20 mouse cellular contexts compared by ENCODE assay signal in genomic region chr12:70251210-70251884, GRCm38 (mm10). TPM values are rescaled to one million over a fixed set of nuclear protein-coding genes. Genes with fewer than 3 reads are reported as not detected.
DNase-seq lines count a peak whose midpoint lies in the region; ATAC-seq and TF ChIP-seq lines count a peak whose summit lies in the region.
"Had no signal": no experiment of that assay in that cellular context is flagged by ENCODE, and none has a peak within 500 bp of the region (broad histone marks: within the 10 kb centered on the region; RNA-seq: fewer than 3 reads in every experiment).

No protein-coding gene starts in this region.

- no peak overlapping the region for H3K4me3 ChIP-seq in liver, postnatal 0 days (ENCODE audit: low read depth, low read length)
- H3K4me3 ChIP-seq in heart, embryonic 11.5 days (ENCODE audit: low read depth, low read length): no peak overlapping the region
- H3K4me3 ChIP-seq: embryonic facial prominence, embryonic 12.5 days; heart, embryonic 12.5 days; lung, embryonic 15.5 days; midbrain, embryonic 12.5 days; neural tube, embryonic 12.5 days had no signal

- 52% methylated on average over 15 of the region's 15 CpGs for WGBS in liver, postnatal 0 days (ENCODE audit: insufficient replicate concordance)
- WGBS in heart, embryonic 11.5 days (ENCODE audit: insufficient replicate concordance): 72% methylated on average over 15 of the region's 15 CpGs

- H3K4me2 ChIP-seq in liver, postnatal 0 days (ENCODE audit: low read depth, low read length): peak overlapping the region; percentile 20; the same call in 1 of the 2 replicates
- H3K4me2 ChIP-seq in heart, embryonic 11.5 days: no peak overlapping the region
- H3K4me2 ChIP-seq: embryonic facial prominence, embryonic 12.5 days; heart, embryonic 12.5 days; lung, embryonic 15.5 days; midbrain, embryonic 12.5 days; neural tube, embryonic 12.5 days had no signal

- H3K9ac ChIP-seq in liver, postnatal 0 days (replicated peaks): no peak overlapping the region
- no peak overlapping the region for H3K9ac ChIP-seq in heart, embryonic 11.5 days (ENCODE audit: low read depth, low read length)
- H3K9ac ChIP-seq: embryonic facial prominence, embryonic 12.5 days; heart, embryonic 12.5 days; lung, embryonic 15.5 days; midbrain, embryonic 12.5 days; neural tube, embryonic 12.5 days had no signal

- H3K27ac ChIP-seq in liver, postnatal 0 days (ENCODE audit: low read depth): 0 out of 2 replicates have a peak overlapping the region, but pooled peaks have one; percentile 5
- no peak overlapping the region for H3K27ac ChIP-seq in heart, embryonic 11.5 days (ENCODE audit: low read depth, low read length)
- H3K27ac ChIP-seq: embryonic facial prominence, embryonic 12.5 days; lung, embryonic 15.5 days; midbrain, embryonic 12.5 days; neural tube, embryonic 12.5 days had no signal

- no peaks in the 10 kb centered on the region for H3K36me3 ChIP-seq in liver, postnatal 0 days (replicated peaks; ENCODE audit: insufficient read depth, low read length)
- no peaks in the 10 kb centered on the region for H3K36me3 ChIP-seq in heart, embryonic 11.5 days (ENCODE audit: control insufficient read depth, insufficient read depth, low read length)
- H3K36me3 ChIP-seq: embryonic facial prominence, embryonic 12.5 days; heart, embryonic 12.5 days; lung, embryonic 15.5 days; midbrain, embryonic 12.5 days; neural tube, embryonic 12.5 days had no signal

- H3K4me1 ChIP-seq in liver, postnatal 0 days (ENCODE audit: insufficient read depth): no peaks in the 10 kb centered on the region
- H3K4me1 ChIP-seq in heart, embryonic 11.5 days (ENCODE audit: control insufficient read depth, insufficient read depth, low read length): peaks cover 30% of the 10 kb centered on the region

- TF ChIP-seq CTCF in liver, postnatal 0 days (IDR thresholded peaks at IDR 0.05; ENCODE audit: low read depth): no peak

- TF ChIP-seq EP300 in liver, postnatal 0 days (IDR thresholded peaks at IDR 0.05; ENCODE audit: low read depth): no peak

- no peaks in the 10 kb centered on the region for H3K27me3 ChIP-seq in liver, postnatal 0 days (ENCODE audit: insufficient read depth, low read length)
- no peaks in the 10 kb centered on the region for H3K27me3 ChIP-seq in heart, embryonic 11.5 days (ENCODE audit: control insufficient read depth, insufficient read depth, low read length)
- H3K27me3 ChIP-seq: embryonic facial prominence, embryonic 12.5 days; heart, embryonic 12.5 days; lung, embryonic 15.5 days; midbrain, embryonic 12.5 days; neural tube, embryonic 12.5 days had no signal

- H3K9me3 ChIP-seq in liver, postnatal 0 days (ENCODE audit: low read length): no peaks in the 10 kb centered on the region
- no peaks in the 10 kb centered on the region for H3K9me3 ChIP-seq in heart, embryonic 11.5 days (replicated peaks; ENCODE audit: control insufficient read depth, low read length)
- H3K9me3 ChIP-seq: embryonic facial prominence, embryonic 12.5 days; heart, embryonic 12.5 days; lung, embryonic 15.5 days; midbrain, embryonic 12.5 days; neural tube, embryonic 12.5 days had no signal

- DNase-seq in CD4-positive, CD25-positive, alpha-beta regulatory T cell, adult 2 months (ENCODE audit: low read depth, low spot score): peak; percentile 13
- DNase-seq in liver, postnatal 0 days: peak; percentile 28
- no peak for DNase-seq in liver
- DNase-seq in 416B (ENCODE audit: low read depth): peak; percentile 80
- no peak for DNase-seq in MN1 (ENCODE audit: low spot score)
- DNase-seq: adrenal gland, postnatal 10 days; cerebellum, adult 2 months; gastrocnemius, postnatal 14 days; heart, postnatal 36 days; kidney, adult 2 months; layer of hippocampus, postnatal 36 days; right cerebral cortex, postnatal 14 days had no signal

- ATAC-seq in CD4-positive, CD25-positive, alpha-beta regulatory T cell, adult 4 months: no peak
- no peak for ATAC-seq in liver, postnatal 0 days
- ATAC-seq in megakaryocyte progenitor cell, adult 5-6 weeks (replicated peaks; ENCODE audit: poor library complexity): peak; percentile 93
- ATAC-seq in heart, embryonic 11.5 days (replicated peaks; ENCODE audit: insufficient number of reproducible peaks, low FRiP score, low TSS enrichment): no peak

RNA-seq across cellular contexts. Expression of gene Pygl, which starts 20.1 kb away (rescaled TPM):
- 1 to 10 TPM; 1.1 to 1.2 TPM for polyA plus RNA-seq in CD4-positive, CD25-positive, alpha-beta regulatory T cell, adult 4 months (2017; shearing (Covaris generic))
- 104 and 114 TPM in 2 replicates for polyA plus RNA-seq in liver, postnatal 0 days (2015; fragmentation: Nextera tagmentation; extraction: Ambion mirVana)
- total RNA-seq in megakaryocyte progenitor cell, adult 5-6 weeks (2015): 49.7 and 62.0 TPM in 2 replicates
- total RNA-seq in megakaryocyte progenitor cell, adult 5-6 weeks (2017): 112 and 130 TPM in 2 replicates
- 34.7 and 42.3 TPM in 2 replicates for polyA plus RNA-seq in heart, embryonic 11.5 days (2014; fragmentation: Nextera tagmentation; extraction: Ambion mirVana)

Comparison
In these comparisons a context has a peak if more than half of its experiments do, and no peak if none do; other contexts are left out.
1. DNase-seq: peak in CD4-positive, CD25-positive, alpha-beta regulatory T cell, adult 2 months (single experiment), liver, postnatal 0 days (single experiment) and 416B (single experiment); none in liver (single experiment) and MN1 (single experiment).
2. RNA of gene Pygl, which starts 20.1 kb away (polyA plus RNA-seq): 104 to 114 TPM in liver, postnatal 0 days and 34.7 to 42.3 TPM in heart, embryonic 11.5 days; 1.1 to 1.2 TPM in CD4-positive, CD25-positive, alpha-beta regulatory T cell, adult 4 months; every median in the first group is over 10 times any median in the second.